Mouse (Mus musculus) naive thymus-derived CD4-positive, alpha-beta T cell, adult 5 months (primary cell): ENCODE data around the gene Trp53. TPM values are rescaled to one million over a fixed set of nuclear protein-coding genes. Genes with fewer than 3 reads are reported as not detected.

Experiments used
- polyA plus RNA-seq: library from polyadenylated mRNA; unstranded; fragments of 100-300 nt; shearing (Covaris generic); gene quantifications from one replicate; pipeline ENCODE4 v1.2.1, GENCODE M21; 2017

The Trp53 gene
- polyA plus RNA-seq: 212 TPM

DNA sequence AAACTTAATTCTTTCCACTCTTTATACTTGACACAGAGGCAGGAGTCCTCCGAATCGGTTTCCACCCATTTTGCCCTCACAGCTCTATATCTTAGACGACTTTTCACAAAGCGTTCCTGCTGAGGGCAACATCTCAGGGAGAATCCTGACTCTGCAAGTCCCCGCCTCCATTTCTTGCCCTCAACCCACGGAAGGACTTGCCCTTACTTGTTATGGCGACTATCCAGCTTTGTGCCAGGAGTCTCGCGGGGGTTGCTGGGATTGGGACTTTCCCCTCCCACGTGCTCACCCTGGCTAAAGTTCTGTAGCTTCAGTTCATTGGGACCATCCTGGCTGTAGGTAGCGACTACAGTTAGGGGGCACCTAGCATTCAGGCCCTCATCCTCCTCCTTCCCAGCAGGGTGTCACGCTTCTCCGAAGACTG is at the start of gene Trp53, which contains the start of gene Wrap53:
Gene Trp53 (plus strand): TSS at position 269 of the 424 bp plus-strand sequence.
Gene Wrap53 (minus strand): TSS at position 165 of the 424 bp plus-strand sequence.

DNA sequence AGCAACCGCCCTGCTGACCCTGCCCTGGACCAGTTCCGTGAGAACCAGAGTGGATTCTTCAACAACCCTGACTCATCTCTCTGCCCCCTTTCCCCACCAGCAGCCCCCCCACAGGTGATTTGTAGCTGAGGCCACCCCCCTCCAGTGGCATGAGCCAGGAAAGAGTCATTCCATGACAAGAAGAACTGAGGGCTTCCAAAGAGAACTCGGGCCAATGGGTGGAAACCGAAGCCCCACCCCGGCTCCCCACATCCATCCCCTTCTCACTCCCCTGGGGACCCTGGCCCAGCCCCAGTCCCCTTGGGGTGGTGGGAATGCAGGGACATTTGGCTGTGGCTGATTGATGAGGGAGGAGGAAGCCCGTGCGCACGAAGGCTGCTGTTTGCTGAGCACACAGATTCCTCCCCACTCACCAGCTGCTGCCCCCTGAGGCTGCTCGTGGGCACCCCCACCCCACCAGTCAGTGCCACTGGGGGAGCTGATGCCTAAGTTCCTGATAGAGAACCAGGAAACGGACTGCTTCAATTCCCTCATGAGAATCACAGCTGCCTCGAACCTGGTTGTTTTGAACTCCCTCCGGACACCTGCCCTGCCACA is 31.0 kb upstream of the Trp53 start, which contains the start of gene Dnah2:
Gene Dnah2 (minus strand): TSS at position 51 of the 597 bp plus-strand sequence.

DNA sequence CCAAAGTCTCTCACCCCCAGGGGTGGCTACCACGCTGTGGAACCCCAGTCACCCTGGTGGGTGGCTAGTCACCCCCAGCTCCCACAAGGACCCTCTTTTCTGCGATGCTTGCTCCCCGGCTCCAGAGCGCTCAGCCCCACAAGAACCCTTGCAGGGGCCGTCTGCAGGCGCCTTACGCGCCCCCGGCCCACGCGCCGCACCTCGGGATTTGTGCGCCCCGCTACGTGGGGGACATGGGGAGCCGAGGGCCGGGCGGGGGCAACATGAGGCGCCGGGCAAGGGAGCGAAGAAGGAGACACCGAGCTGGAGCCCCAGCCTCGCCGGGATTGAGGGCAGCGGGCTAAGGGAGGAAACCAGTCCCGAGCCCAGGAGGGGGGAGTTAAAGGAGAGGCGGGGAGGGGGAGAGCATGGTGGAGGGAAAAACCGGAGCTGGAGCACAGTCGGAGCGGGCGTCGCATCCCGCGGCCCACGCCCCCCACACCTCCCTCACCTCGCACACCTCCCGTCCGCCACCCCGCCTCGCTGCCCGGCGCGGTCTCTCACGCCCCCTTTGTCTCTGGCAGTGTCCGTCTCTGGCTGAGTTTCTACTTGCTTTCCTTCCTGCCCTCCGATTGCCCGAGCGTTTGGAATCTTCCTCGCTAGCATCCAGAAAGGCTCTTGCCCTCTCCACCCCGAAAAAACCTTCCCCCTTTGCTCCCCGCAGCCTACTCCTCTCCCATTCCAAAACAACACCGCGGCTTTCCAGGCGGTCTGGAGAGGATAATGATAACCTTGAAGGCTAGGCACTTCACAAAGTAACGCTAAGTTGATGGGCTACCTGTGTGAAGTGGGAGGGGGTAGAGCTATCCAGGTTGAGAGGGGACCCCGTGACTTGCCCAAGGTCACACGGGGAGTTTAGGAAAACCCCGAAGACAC is 20.1 kb upstream of the Trp53 start, which contains the start of gene Efnb3:
Gene Efnb3 (minus strand): TSS at position 355 of the 915 bp plus-strand sequence.

DNA sequence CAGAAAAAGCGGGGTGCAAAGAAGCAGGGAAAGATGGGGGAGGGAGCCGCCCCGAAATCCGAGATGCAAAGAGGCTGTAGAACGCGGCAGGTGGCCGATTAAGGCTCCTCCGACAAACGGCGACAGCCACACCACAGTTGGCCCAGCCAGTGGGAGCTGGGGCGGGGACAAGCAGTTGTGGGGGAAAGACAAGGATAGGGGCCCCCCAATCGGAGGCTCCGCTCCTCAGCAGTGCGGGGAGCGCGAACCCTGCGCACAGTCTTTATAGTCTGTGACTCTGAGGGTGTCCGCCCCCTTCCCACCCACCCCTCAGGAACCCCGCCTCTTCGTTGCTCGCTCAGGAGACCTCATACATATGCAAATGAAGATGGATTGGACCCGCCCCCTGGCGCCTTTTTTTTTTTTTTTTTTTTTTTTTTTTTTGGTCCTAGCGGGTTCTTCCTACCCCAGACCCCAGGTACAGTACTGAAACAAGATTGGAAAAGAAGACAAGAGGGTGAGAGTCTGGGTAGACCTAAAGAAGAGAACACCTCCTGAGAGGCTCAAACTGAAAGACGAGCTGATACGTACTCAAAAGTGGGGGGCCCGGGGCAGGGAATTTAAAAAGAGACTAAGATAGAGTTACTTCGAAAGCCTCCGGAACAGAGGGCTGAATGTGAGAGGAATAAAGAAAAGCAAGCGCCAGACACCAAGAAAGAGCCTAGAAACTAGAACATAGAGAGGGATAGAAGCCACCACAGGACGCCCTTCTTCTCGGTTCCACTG is 25.7 kb downstream of the Trp53 start, which contains the start of gene Atp1b2:
Gene Atp1b2 (minus strand): TSS at position 217 of the 765 bp plus-strand sequence.

DNA sequence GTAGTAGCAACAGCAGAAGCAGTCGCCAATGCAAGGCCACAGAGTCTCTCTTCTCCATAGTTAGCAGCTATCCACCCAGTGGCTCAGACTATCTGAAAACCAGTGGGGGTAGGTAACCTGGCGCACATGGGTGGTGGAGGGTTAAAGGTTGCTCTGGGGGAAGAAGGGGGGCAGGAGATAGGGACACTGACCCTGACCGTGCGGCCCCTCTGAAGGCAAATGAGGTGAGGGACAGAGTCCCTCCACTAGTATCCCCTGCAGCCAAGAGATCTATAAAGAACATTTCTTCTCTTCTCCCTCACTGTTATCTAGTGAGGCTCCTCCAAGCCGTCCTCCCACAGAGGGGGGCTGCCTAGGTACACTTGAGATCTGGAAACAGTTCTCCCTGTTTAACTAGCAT is 37.6 kb downstream of the Trp53 start, which contains the start of gene Shbg:
Gene Shbg (minus strand): TSS at position 101 of the 400 bp plus-strand sequence.

DNA sequence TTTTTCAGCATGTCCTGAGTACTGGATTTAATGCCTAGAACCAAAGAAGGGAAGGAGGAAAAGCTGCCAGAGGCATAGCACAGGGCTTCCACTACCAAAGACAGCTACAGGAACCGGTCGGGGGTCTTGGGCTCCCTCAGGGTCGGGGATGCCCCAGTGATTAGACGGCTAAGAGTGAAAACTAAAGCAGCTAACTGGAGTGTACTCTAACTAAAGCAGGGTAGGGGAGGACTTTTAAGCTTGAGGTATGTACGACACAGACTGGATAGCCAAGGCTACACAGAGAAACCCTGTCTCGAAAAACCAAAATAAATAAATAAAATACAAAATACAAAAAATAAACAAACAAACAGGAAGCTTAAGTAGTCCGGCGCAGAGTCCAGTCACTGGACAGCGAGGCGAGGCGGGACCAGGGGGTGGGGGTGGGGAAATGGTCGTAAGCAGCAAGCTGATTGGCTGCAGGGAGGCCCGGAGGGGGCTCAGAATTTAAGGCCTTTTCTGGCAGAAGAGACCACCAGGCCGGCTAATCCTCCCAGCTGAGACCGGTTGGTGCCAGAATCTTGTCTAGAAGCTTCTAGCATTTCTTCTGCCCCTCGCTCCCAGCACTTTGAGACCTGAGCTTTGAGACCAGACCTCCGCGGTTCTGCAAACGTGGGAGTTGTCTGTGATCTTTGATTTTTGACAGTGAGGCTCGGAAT is 41.6 kb downstream of the Trp53 start, which contains the start of gene Sat2:
Gene Sat2 (plus strand): TSS at position 454 of the 698 bp plus-strand sequence.

DNA sequence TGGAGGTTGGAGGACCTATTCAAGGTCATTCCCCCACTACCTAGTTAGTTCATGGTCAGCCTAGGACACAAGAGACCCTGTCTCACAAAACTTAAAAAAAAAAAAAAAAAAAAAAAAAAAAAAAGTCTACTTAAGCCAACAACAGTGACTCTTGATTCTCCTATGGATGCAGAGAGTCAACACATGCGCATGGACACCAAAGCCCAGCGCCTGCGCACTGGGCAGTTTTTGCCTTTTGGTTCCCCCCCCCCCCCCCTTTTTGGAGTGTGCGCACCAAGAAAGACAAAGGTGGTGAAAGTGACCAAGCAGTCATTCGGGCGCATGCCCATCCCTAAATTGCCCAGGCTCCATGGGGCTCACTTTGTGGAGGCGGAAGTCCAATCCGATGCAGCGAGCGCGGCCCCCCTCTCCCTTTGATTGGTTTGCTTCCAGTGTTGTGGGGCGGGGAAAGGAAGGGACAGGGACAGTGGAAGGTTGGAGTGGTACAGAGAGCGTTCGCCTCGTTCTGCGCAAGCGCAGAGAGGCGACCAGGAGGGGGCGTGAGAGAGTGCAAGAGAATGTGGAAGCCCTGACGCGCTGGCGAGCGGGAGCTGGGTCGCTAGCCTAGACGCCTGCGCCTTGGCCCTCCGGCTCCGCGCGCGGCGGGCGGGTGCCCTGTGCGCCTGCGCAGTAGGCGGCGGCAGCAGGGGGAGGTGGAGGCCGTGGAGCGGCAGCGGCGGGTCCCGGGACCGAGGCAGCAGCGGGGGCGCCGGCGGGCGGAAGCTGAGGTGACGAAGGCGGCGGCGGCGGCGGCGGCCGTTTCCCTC is 52.3 kb downstream of the Trp53 start, which contains the start of gene Fxr2:
Gene Fxr2 (plus strand): TSS at position 707 of the 806 bp plus-strand sequence.

Other genes with a start within 250 kb of the Trp53 start
- 0.82 TPM for gene Rnf227, start 239.9 kb upstream of the Trp53 start, polyA plus RNA-seq
- gene Chd3, start 211.0 kb upstream of the Trp53 start, polyA plus RNA-seq: 115 TPM
- 52.5 TPM for gene Naa38, start 184.9 kb upstream of the Trp53 start, polyA plus RNA-seq
- gene Cyb5d1, start 184.7 kb upstream of the Trp53 start, polyA plus RNA-seq: 23.4 TPM
- gene Tmem88, start 182.1 kb upstream of the Trp53 start, polyA plus RNA-seq: 1.2 TPM
- gene Kdm6b, start 166.7 kb upstream of the Trp53 start, polyA plus RNA-seq: 16.0 TPM
- gene Dnah2, start 31.2 kb upstream of the Trp53 start, polyA plus RNA-seq: 0.02 TPM
- 0.11 TPM for gene Efnb3, start 20.2 kb upstream of the Trp53 start, polyA plus RNA-seq
- 14.9 TPM for gene Wrap53, start 104 bp upstream of the Trp53 start, polyA plus RNA-seq
- gene Atp1b2, start 25.6 kb downstream of the Trp53 start, polyA plus RNA-seq: not detected
- gene Shbg, start 37.5 kb downstream of the Trp53 start, polyA plus RNA-seq: not detected
- gene Sat2, start 41.7 kb downstream of the Trp53 start, polyA plus RNA-seq: not detected
- gene Fxr2, start 52.6 kb downstream of the Trp53 start, polyA plus RNA-seq: 73.2 TPM
- gene Sox15, start 75.0 kb downstream of the Trp53 start, polyA plus RNA-seq: not detected
- gene Mpdu1, start 82.3 kb downstream of the Trp53 start, polyA plus RNA-seq: 49.4 TPM
- gene Cd68, start 85.8 kb downstream of the Trp53 start, polyA plus RNA-seq: 2.1 TPM
- gene Eif4a1, start 92.1 kb downstream of the Trp53 start, polyA plus RNA-seq: 703 TPM
- 41.7 TPM for gene Senp3, start 101.7 kb downstream of the Trp53 start, polyA plus RNA-seq
- not detected for gene Tnfsf13, start 105.4 kb downstream of the Trp53 start, polyA plus RNA-seq
- gene Tnfsf12, start 115.5 kb downstream of the Trp53 start, polyA plus RNA-seq: not detected
- not detected for gene Tnfsfm13, start 115.7 kb downstream of the Trp53 start, polyA plus RNA-seq
- 56.9 TPM for gene Polr2a, start 178.3 kb downstream of the Trp53 start, polyA plus RNA-seq
- not detected for gene Slc35g3, start 181.6 kb downstream of the Trp53 start, polyA plus RNA-seq
- gene Zbtb4, start 185.6 kb downstream of the Trp53 start, polyA plus RNA-seq: 8.0 TPM
- gene Chrnb1, start 215.6 kb downstream of the Trp53 start, polyA plus RNA-seq: 2.2 TPM
- gene Fgf11, start 221.5 kb downstream of the Trp53 start, polyA plus RNA-seq: not detected
- gene Tmem102, start 225.3 kb downstream of the Trp53 start, polyA plus RNA-seq: not detected
- not detected for gene Gm39566, start 234.9 kb downstream of the Trp53 start, polyA plus RNA-seq
- gene Spem2, start 238.1 kb downstream of the Trp53 start, polyA plus RNA-seq: not detected
- not detected for gene Spem1, start 241.8 kb downstream of the Trp53 start, polyA plus RNA-seq